Mouse (Mus musculus): Measurements from ENCODE around the gene Kmt2e. TPM values are rescaled to one million over a fixed set of nuclear protein-coding genes. Genes with fewer than 3 reads are reported as not detected.

The Kmt2e gene
- total and polyA plus RNA-seq, 2 experiments from 2014 or later: 61.7 to 149 TPM

DNA sequence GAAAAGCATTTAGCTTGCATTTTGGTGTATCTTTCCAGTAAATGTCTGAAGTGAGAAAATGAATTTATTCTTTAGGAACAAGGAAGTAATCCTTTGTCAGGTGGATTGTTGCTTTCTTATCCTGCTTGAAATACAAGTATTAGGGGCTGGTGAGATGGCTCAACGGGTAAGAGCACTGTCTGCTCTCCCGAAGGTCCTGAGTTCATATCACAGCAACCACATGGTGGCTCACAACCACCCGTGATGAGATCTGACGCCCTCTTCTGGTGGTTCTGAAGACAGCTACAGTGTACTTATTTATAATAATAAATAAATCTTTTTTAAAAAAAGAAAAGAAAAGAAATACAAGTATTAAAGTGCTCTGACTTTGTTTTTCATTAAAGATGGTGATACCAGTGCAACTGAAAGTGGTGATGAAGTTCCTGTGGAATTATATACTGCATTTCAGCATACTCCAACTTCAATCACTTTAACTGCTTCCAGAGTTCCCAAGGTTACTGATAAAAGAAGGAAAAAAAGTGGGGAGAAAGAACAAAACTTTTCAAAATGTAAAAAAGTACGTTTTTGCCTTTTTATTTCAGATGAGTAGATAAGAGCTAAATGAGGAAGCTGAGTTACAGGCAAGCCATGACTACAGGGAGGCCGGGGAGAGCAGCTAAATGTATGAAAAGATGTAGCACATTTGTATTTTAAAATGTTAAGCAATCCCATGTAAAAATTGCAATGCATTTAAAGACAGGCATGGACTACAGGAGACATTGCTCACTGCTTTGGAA, 39.0 kb downstream of the Kmt2e start:
- Histone ChIP-seq H3K9ac (no peak overlapping the region), H3K36me3 (ENCODE audit: insufficient read depth) (peaks cover 23% of the 10 kb centered on the region), H3K4me2 (ENCODE audit: low read depth) (no peak overlapping the region), H3K4me3 (ENCODE audit: low read depth, low read length) (no peak overlapping the region), H3K9me3 (ENCODE audit: low read length) (no peaks in the 10 kb centered on the region), H3K27ac (ENCODE audit: low read depth, low read length) (no peak overlapping the region), H3K27me3 (ENCODE audit: insufficient read depth, low read length) (no peaks in the 10 kb centered on the region), H3K4me1 (ENCODE audit: insufficient read depth) (no peaks in the 10 kb centered on the region)
- DNase-seq: no peak
- WGBS: 76% methylated on average over 6 of the region's 6 CpGs
- no peak for ATAC-seq
- TF ChIP-seq CTCF (IDR thresholded peaks at IDR 0.05; ENCODE audit: low read depth): peak; percentile 35; the same call in 1 of the 2 replicates

DNA sequence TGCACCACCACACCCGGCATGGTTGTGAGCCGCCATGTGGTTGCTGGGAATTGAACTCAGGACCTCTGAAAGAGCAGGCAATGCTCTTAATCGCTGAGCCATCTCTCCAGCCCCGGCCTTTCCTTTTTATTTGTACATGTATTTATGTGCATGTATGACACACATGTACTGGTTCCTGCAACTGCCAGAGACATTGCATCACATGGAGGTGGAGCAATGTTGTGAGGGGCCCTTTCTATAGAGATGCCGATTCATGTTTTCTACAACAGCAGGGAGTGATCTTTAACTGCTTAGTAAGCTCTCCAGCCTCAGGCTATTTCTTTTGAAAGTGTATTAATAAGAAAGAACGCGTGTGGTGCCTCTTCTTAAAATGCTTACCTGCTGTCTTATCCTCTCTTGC, 49.6 kb downstream of the Kmt2e start:
- Histone ChIP-seq H3K27me3 (ENCODE audit: insufficient read depth, low read length) (no peaks in the 10 kb centered on the region), H3K4me3 (ENCODE audit: low read depth, low read length) (no peak overlapping the region), H3K9me3 (ENCODE audit: low read length) (no peaks in the 10 kb centered on the region), H3K36me3 (ENCODE audit: insufficient read depth) (peaks cover 60% of the 10 kb centered on the region), H3K4me2 (ENCODE audit: low read depth) (no peak overlapping the region), H3K9ac (no peak overlapping the region), H3K27ac (ENCODE audit: low read depth, low read length) (no peak overlapping the region), H3K4me1 (ENCODE audit: insufficient read depth) (no peaks in the 10 kb centered on the region)
- WGBS: 91% methylated on average over 7 of the region's 7 CpGs
- DNase-seq (no peak), ATAC-seq (no peak)
- TF ChIP-seq CTCF (IDR thresholded peaks at IDR 0.05; ENCODE audit: low read depth): no peak

DNA sequence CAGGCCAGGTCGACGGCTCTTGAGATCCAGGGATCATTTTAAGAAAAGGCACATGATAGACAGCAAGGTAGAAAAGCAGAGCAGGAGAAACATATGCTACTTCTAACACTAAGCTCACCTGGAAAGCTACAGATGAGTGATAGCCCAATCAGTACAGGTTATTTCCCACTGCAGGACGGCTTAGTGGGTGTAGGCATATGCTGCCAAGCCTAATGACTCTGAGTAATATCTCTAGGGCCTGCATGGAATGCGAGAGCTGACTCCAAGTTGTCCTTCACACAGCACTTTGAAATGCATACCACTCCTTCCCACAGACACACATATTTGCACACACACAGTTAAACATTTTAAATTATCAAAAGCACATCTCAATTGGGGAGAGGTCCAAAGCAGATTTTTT, 55.0 kb downstream of the Kmt2e start:
- peaks cover 62% of the 10 kb centered on the region for H3K36me3 ChIP-seq (ENCODE audit: insufficient read depth)
- DNase-seq (no peak), ATAC-seq (no peak)
- WGBS: 87% methylated on average over 4 of the region's 4 CpGs
- H3K27me3 ChIP-seq (ENCODE audit: insufficient read depth, low read length): no peaks in the 10 kb centered on the region
- no peak for TF ChIP-seq CTCF (IDR thresholded peaks at IDR 0.05; ENCODE audit: low read depth)
- H3K9me3 ChIP-seq (ENCODE audit: low read length): no peaks in the 10 kb centered on the region
- H3K27ac ChIP-seq (ENCODE audit: low read depth, low read length): no peak overlapping the region
- no peak overlapping the region for H3K4me3 ChIP-seq (ENCODE audit: low read depth, low read length)
- no peaks in the 10 kb centered on the region for H3K4me1 ChIP-seq (ENCODE audit: insufficient read depth)
- no peak overlapping the region for H3K4me2 ChIP-seq (ENCODE audit: low read depth)
- H3K9ac ChIP-seq: no peak overlapping the region

DNA sequence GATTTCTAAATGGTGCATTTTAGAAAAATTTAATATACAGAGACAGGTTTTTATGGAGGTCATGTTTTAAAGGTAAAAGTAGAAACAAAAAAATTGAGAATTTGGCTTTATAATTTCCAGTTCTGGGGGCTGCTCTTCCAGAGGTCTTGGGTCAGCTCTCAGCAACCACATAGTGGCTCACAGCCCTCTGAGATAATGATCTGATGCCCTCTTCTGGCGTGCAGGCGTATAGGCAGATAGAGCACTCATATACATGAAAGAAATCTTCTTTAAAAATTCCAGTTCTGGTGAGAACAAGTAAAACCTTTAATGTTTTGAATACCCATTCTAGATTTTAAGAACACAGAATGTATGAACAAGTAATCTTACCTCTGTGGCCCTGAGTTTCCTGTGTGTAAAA, 56.6 kb downstream of the Kmt2e start:
- Histone ChIP-seq H3K27me3 (ENCODE audit: insufficient read depth, low read length) (no peaks in the 10 kb centered on the region), H3K4me1 (ENCODE audit: insufficient read depth) (no peaks in the 10 kb centered on the region), H3K27ac (ENCODE audit: low read depth, low read length) (no peak overlapping the region), H3K36me3 (ENCODE audit: insufficient read depth) (peaks cover 64% of the 10 kb centered on the region), H3K9ac (no peak overlapping the region), H3K9me3 (ENCODE audit: low read length) (no peaks in the 10 kb centered on the region), H3K4me3 (ENCODE audit: low read depth, low read length) (no peak overlapping the region), H3K4me2 (ENCODE audit: low read depth) (no peak overlapping the region)
- 36% methylated on average over 2 of the region's 2 CpGs for WGBS
- peak; percentile 79 for ATAC-seq
- peak; percentile 64 for TF ChIP-seq CTCF (IDR thresholded peaks at IDR 0.05; ENCODE audit: low read depth)
- DNase-seq: peak; percentile 56

DNA sequence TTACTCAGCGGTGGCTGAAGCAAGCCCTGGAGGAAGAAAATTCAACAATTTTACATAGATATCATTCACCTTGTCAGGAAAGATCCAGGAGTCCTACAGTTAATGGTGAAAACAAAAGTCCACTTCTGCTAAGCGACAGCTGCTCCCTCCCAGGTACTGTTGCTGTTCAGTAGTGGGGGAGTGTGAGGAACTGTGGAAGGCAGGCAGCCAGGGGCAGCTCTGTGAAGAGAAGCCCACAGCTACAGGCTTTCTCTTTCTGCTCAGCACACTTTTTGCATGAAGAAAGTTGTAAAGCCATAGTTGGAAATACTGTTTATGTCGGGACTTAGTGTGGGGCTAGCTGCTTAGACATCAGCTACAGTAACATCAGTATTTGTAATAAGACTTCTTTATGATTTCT, 62.2 kb downstream of the Kmt2e start:
- Histone ChIP-seq H3K9me3 (ENCODE audit: low read length) (no peaks in the 10 kb centered on the region), H3K4me2 (ENCODE audit: low read depth) (no peak overlapping the region), H3K4me1 (ENCODE audit: insufficient read depth) (no peaks in the 10 kb centered on the region), H3K27ac (ENCODE audit: low read depth, low read length) (no peak overlapping the region), H3K4me3 (ENCODE audit: low read depth, low read length) (no peak overlapping the region), H3K9ac (no peak overlapping the region), H3K36me3 (ENCODE audit: insufficient read depth) (peaks cover 72% of the 10 kb centered on the region), H3K27me3 (ENCODE audit: insufficient read depth, low read length) (no peaks in the 10 kb centered on the region)
- ATAC-seq (no peak), DNase-seq (no peak)
- 91% methylated on average over 3 of the region's 3 CpGs for WGBS
- TF ChIP-seq CTCF (IDR thresholded peaks at IDR 0.05; ENCODE audit: low read depth): no peak

DNA sequence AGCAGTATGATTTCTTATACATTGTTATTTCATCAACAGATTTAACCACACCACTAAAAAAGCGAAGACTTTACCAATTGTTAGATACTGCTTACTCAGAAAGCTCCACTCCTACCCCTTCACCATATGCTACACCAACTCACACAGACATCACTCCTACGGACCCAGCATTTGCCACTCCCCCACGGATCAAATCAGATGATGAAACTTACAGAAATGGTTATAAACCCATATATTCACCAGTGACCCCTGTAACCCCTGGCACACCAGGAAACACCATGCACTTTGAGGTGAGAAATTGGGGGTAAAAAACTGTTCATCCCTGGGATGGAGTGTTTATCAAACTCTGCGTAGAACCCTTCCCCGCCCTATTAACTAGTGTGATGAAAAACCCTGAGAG, 62.7 kb downstream of the Kmt2e start:
- TF ChIP-seq CTCF (IDR thresholded peaks at IDR 0.05; ENCODE audit: low read depth): no peak
- Histone ChIP-seq H3K4me3 (ENCODE audit: low read depth, low read length) (no peak overlapping the region), H3K9ac (no peak overlapping the region), H3K4me2 (ENCODE audit: low read depth) (no peak overlapping the region), H3K27me3 (ENCODE audit: insufficient read depth, low read length) (no peaks in the 10 kb centered on the region), H3K4me1 (ENCODE audit: insufficient read depth) (no peaks in the 10 kb centered on the region), H3K27ac (ENCODE audit: low read depth, low read length) (no peak overlapping the region), H3K36me3 (ENCODE audit: insufficient read depth) (peaks cover 74% of the 10 kb centered on the region), H3K9me3 (ENCODE audit: low read length) (no peaks in the 10 kb centered on the region)
- WGBS: 94% methylated on average over 5 of the region's 5 CpGs
- no peak for DNase-seq
- ATAC-seq: no peak

DNA sequence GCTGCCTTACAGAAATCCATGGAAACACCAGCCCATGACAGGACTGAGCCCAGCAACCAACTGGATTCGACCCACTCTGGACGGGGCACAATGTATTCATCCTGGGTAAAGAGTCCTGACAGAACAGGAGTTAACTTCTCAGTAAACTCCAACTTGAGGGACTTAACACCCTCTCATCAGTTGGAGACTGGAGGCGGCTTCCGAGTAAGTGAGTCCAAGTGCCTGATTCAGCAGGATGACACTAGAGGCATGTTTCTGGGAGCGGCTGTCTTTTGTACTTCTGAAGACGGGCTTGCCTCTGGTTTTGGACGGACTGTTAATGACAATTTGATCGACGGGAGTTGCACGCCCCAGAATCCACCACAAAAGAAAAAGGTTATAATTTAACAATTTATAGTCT, 63.7 kb downstream of the Kmt2e start:
- no peaks in the 10 kb centered on the region for H3K9me3 ChIP-seq (ENCODE audit: low read length)
- no peak overlapping the region for H3K4me3 ChIP-seq (ENCODE audit: low read depth, low read length)
- no peak overlapping the region for H3K4me2 ChIP-seq (ENCODE audit: low read depth)
- 84% methylated on average over 10 of the region's 10 CpGs for WGBS
- no peaks in the 10 kb centered on the region for H3K27me3 ChIP-seq (ENCODE audit: insufficient read depth, low read length)
- no peak overlapping the region for H3K27ac ChIP-seq (ENCODE audit: low read depth, low read length)
- no peak for ATAC-seq
- no peak for DNase-seq
- H3K4me1 ChIP-seq (ENCODE audit: insufficient read depth): no peaks in the 10 kb centered on the region
- peaks cover 76% of the 10 kb centered on the region for H3K36me3 ChIP-seq (ENCODE audit: insufficient read depth)
- no peak for TF ChIP-seq CTCF (IDR thresholded peaks at IDR 0.05; ENCODE audit: low read depth)
- no peak overlapping the region for H3K9ac ChIP-seq
